Mouse (Mus musculus): ENCODE data around the gene Pum1. TPM values are rescaled to one million over a fixed set of nuclear protein-coding genes. Genes with fewer than 3 reads are reported as not detected.

Pum1 gene
- total and polyA plus RNA-seq, 3 experiments = 42.7 to 122 (median 43.5) TPM

DNA sequence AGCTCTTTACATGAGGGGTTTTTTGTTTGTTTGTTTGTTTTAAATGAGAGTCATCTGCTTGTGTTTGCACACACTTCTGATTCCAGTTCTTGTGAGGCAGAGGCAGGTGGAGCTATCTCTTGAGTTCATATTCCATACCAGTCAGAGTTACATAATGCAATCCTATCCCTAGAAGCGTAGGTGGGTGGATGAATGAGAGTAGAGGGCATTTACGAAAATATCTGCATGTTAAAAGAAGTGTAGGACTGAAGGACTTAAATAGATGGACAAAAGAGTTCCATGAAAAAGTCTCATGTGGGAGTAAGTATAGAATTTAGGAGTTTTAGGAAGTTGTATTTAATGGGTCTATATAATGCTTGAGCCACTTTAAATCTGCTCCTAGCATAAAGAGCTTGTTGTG is 88.8 kb downstream of the Pum1 start:
- ATAC-seq (ENCODE audit: extremely low read depth, insufficient number of reproducible peaks, low FRiP score, poor library complexity, severe bottlenecking) = no peak
- no peaks in the 10 kb centered on the region for H3K9me3 ChIP-seq (replicated peaks)

GRCm38 (mm10) chr4:130752591-130752990 is 89.5 kb downstream of the Pum1 start:
- Histone ChIP-seq H3K27me3 (ENCODE audit: insufficient read depth, low read length) (no peaks in the 10 kb centered on the region), H3K36me3 (replicated peaks) (peaks cover 94% of the 10 kb centered on the region), H3K9me3 (replicated peaks) (no peaks in the 10 kb centered on the region), H3K4me3 (ENCODE audit: low read depth, low read length) (no peak overlapping the region), H3K4me1 (ENCODE audit: insufficient read depth, low read depth, low read length) (no peaks in the 10 kb centered on the region; the same call in 1 of the 2 replicates)
- TF ChIP-seq GATA2 (IDR thresholded peaks at IDR 0.05; ENCODE audit: borderline replicate concordance, low read depth, low read length) = no peak
- ATAC-seq (ENCODE audit: extremely low read depth, insufficient number of reproducible peaks, low FRiP score, poor library complexity, severe bottlenecking) (no peak), DNase-seq (ENCODE audit: low spot score) (no peak)

More for the DNA sequence above, 88.8 kb downstream of the Pum1 start:
- no peaks in the 10 kb centered on the region; the same call in 1 of the 2 replicates for H3K4me1 ChIP-seq (ENCODE audit: insufficient read depth, low read depth, low read length)
- peaks cover 94% of the 10 kb centered on the region for H3K36me3 ChIP-seq (replicated peaks)
- no peak for TF ChIP-seq GATA1 (IDR thresholded peaks at IDR 0.05; ENCODE audit: borderline replicate concordance, low read length)
- TF ChIP-seq GATA2 (IDR thresholded peaks at IDR 0.05; ENCODE audit: borderline replicate concordance, low read depth, low read length) = no peak
- TF ChIP-seq CTCF (IDR thresholded peaks at IDR 0.05; ENCODE audit: low read depth, low read length) = no peak
- no peak for TF ChIP-seq TAL1 (conservative IDR thresholded peaks at IDR 0.05; ENCODE audit: low read depth, low read length)
- no peak for TF ChIP-seq POLR2AphosphoS5 (IDR thresholded peaks at IDR 0.05; ENCODE audit: insufficient replicate concordance, low read depth, low read length)
- H3K27me3 ChIP-seq (ENCODE audit: insufficient read depth, low read length) = no peaks in the 10 kb centered on the region; the same call in 1 of the 2 replicates
- H3K4me3 ChIP-seq (ENCODE audit: low read depth, low read length) = no peak overlapping the region
- DNase-seq (ENCODE audit: low spot score) = no peak

- DNase-seq (ENCODE audit: low spot score) (no peak), ATAC-seq (ENCODE audit: extremely low read depth, insufficient number of reproducible peaks, low FRiP score, poor library complexity, severe bottlenecking) (no peak)
- Histone ChIP-seq H3K9me3 (replicated peaks) (no peaks in the 10 kb centered on the region), H3K4me1 (ENCODE audit: insufficient read depth, low read depth, low read length) (no peaks in the 10 kb centered on the region; the same call in 1 of the 2 replicates), H3K36me3 (replicated peaks) (peaks cover 94% of the 10 kb centered on the region), H3K4me3 (ENCODE audit: low read depth, low read length) (no peak overlapping the region), H3K27me3 (ENCODE audit: insufficient read depth, low read length) (no peaks in the 10 kb centered on the region)
- TF ChIP-seq POLR2AphosphoS5 (IDR thresholded peaks at IDR 0.05; ENCODE audit: insufficient replicate concordance, low read depth, low read length) (no peak), GATA2 (IDR thresholded peaks at IDR 0.05; ENCODE audit: borderline replicate concordance, low read depth, low read length) (no peak), TAL1 (conservative IDR thresholded peaks at IDR 0.05; ENCODE audit: low read depth, low read length) (no peak)
These were observed 90.6 kb downstream of the Pum1 start for GRCm38 (mm10) chr4:130753755-130754154.

GRCm38 (mm10) chr4:130754776-130755175 is 91.7 kb downstream of the Pum1 start:
- Histone ChIP-seq H3K27me3 (ENCODE audit: insufficient read depth, low read length) (no peaks in the 10 kb centered on the region), H3K4me3 (ENCODE audit: low read depth, low read length) (no peak overlapping the region), H3K4me1 (ENCODE audit: insufficient read depth, low read depth, low read length) (peaks cover 7% of the 10 kb centered on the region), H3K36me3 (replicated peaks) (peaks cover 94% of the 10 kb centered on the region), H3K9me3 (replicated peaks) (no peaks in the 10 kb centered on the region)
- TF ChIP-seq GATA1 (IDR thresholded peaks at IDR 0.05; ENCODE audit: borderline replicate concordance, low read length) (no peak), POLR2AphosphoS5 (IDR thresholded peaks at IDR 0.05; ENCODE audit: insufficient replicate concordance, low read depth, low read length) (no peak), TAL1 (conservative IDR thresholded peaks at IDR 0.05; ENCODE audit: low read depth, low read length) (no peak), GATA2 (IDR thresholded peaks at IDR 0.05; ENCODE audit: borderline replicate concordance, low read depth, low read length) (no peak)
- DNase-seq (ENCODE audit: low spot score) = no peak
- no peak for ATAC-seq (ENCODE audit: extremely low read depth, insufficient number of reproducible peaks, low FRiP score, poor library complexity, severe bottlenecking)

DNA sequence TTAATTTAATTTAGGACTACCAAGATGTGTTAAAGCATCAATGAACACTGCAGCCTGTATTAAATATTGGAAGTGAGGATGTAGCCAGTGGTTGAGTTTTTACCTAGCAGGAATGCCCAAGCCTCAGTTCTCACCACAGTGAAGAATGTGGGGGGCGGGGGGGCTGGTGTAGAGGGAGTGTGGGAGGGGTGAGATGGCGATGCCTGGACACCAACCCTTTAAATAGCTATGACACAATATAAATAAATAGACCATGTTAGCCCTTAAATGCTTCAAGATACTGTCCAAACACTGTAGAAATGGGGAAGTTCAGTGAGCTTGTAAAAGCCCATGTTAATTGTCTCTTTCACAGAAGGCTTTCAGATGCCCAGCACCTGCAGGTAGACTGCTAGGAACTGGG is 96.8 kb downstream of the Pum1 start:
- peaks cover 10% of the 10 kb centered on the region for H3K4me1 ChIP-seq (ENCODE audit: insufficient read depth, low read depth, low read length)
- H3K36me3 ChIP-seq (replicated peaks) = peaks cover 95% of the 10 kb centered on the region
- no peak overlapping the region for H3K4me3 ChIP-seq (ENCODE audit: low read depth, low read length)
- ATAC-seq (ENCODE audit: extremely low read depth, insufficient number of reproducible peaks, low FRiP score, poor library complexity, severe bottlenecking) (no peak), DNase-seq (ENCODE audit: low spot score) (no peak)
- TF ChIP-seq TAL1 (conservative IDR thresholded peaks at IDR 0.05; ENCODE audit: low read depth, low read length) = no peak
- TF ChIP-seq GATA1 (IDR thresholded peaks at IDR 0.05; ENCODE audit: borderline replicate concordance, low read length) = no peak
- no peak for TF ChIP-seq GATA2 (IDR thresholded peaks at IDR 0.05; ENCODE audit: borderline replicate concordance, low read depth, low read length)
- no peak for TF ChIP-seq POLR2AphosphoS5 (IDR thresholded peaks at IDR 0.05; ENCODE audit: insufficient replicate concordance, low read depth, low read length)
- TF ChIP-seq CTCF (IDR thresholded peaks at IDR 0.05; ENCODE audit: low read depth, low read length) = no peak
- H3K27me3 ChIP-seq (ENCODE audit: insufficient read depth, low read length) = no peaks in the 10 kb centered on the region; the same call in 1 of the 2 replicates
- no peaks in the 10 kb centered on the region for H3K9me3 ChIP-seq (replicated peaks)

DNA sequence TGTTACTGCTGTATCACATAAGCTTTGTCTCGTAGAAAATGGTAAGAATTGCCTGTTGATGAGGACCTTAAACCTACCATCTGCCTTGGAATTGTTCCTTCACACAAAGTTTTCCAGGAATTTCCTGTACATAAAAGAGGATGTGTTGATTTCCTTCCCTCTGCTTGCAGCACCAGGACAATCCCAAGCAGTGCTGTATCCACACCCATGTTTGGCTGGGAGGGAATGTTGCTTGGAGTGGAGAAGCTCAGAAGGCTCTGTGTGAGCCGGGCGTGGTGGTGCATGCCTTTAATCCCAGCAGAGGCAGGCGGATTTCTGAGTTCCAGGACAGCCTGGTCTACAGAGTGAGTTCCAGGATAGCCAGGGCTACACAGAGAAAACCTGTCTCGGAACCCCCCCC is 98.7 kb downstream of the Pum1 start:
- ATAC-seq (ENCODE audit: extremely low read depth, insufficient number of reproducible peaks, low FRiP score, poor library complexity, severe bottlenecking) (no peak), DNase-seq (ENCODE audit: low spot score) (no peak)
- H3K4me3 ChIP-seq (ENCODE audit: low read depth, low read length) = no peak overlapping the region
- H3K27me3 ChIP-seq (ENCODE audit: insufficient read depth, low read length) = no peaks in the 10 kb centered on the region; the same call in 1 of the 2 replicates
- TF ChIP-seq GATA2 (IDR thresholded peaks at IDR 0.05; ENCODE audit: borderline replicate concordance, low read depth, low read length) = no peak
- no peak for TF ChIP-seq POLR2AphosphoS5 (IDR thresholded peaks at IDR 0.05; ENCODE audit: insufficient replicate concordance, low read depth, low read length)
- no peak for TF ChIP-seq TAL1 (conservative IDR thresholded peaks at IDR 0.05; ENCODE audit: low read depth, low read length)
- TF ChIP-seq GATA1 (IDR thresholded peaks at IDR 0.05; ENCODE audit: borderline replicate concordance, low read length) = no peak
- TF ChIP-seq CTCF (IDR thresholded peaks at IDR 0.05; ENCODE audit: low read depth, low read length) = no peak
- H3K9me3 ChIP-seq (replicated peaks) = no peaks in the 10 kb centered on the region
- peaks cover 21% of the 10 kb centered on the region for H3K4me1 ChIP-seq (ENCODE audit: insufficient read depth, low read depth, low read length)
- peaks cover 96% of the 10 kb centered on the region for H3K36me3 ChIP-seq (replicated peaks)

Measured in G1E (cell line).